Mouse (Mus musculus) MEL (cell line): ENCODE results near the gene Pdia2. TPM values are rescaled to one million over a fixed set of nuclear protein-coding genes. Genes with fewer than 3 reads are reported as not detected.

Experiments used
- DNase-seq: peaks from one replicate; pipeline ENCODE4 v3.0.0; 2011; ENCODE audit warnings: low read depth, low spot score
- H3K27ac ChIP-seq: 2 replicates; pipeline ENCODE4 v1.5.1; 2012; ENCODE audit warnings: low read depth, mild to moderate bottlenecking, control low read depth, low read length, moderate library complexity; ENCODE audit not compliant: control insufficient read depth
- H3K27me3 ChIP-seq, 2 experiments: fragments of 150-350 bp in 1 of 2; sonication (generic) in 1 of 2; 2 replicates each; pipeline ENCODE4 v1.6.1; 2012; ENCODE audit warnings: low read length in 2 of 2, mild to moderate bottlenecking in 2 of 2, improper control_type of control experiment in 1 of 2, moderate library complexity in 1 of 2; ENCODE audit not compliant: insufficient read depth in 2 of 2, control insufficient read depth in 1 of 2
- H3K36me3 ChIP-seq, 2 experiments: 2 replicates each; pipeline ENCODE4 v1.6.1; 2012 to 2014; ENCODE audit warnings: low read length in 2 of 2, improper control_type of control experiment in 1 of 2, inconsistent platforms in 1 of 2, mild to moderate bottlenecking in 1 of 2; ENCODE audit not compliant: insufficient read depth in 2 of 2, control insufficient read depth in 1 of 2
- H3K4me1 ChIP-seq, 2 experiments: fragments of 150-350 bp in 1 of 2; sonication (generic) in 1 of 2; 2 replicates each; pipeline ENCODE4 v1.6.1; 2012; ENCODE audit warnings: low read length in 2 of 2, improper control_type of control experiment in 1 of 2, mild to moderate bottlenecking in 1 of 2; ENCODE audit not compliant: insufficient read depth in 2 of 2, control insufficient read depth in 1 of 2
- H3K4me3 ChIP-seq, 2 experiments: fragments of 150-350 bp in 1 of 2; sonication (generic) in 1 of 2; 2 replicates each; pipeline ENCODE4 v1.5.1; 2012; ENCODE audit warnings: low read depth in 2 of 2, low read length in 2 of 2, mild to moderate bottlenecking in 2 of 2, moderate library complexity in 2 of 2, control low read depth in 1 of 2, improper control_type of control experiment in 1 of 2; ENCODE audit not compliant: control insufficient read depth in 1 of 2, insufficient read depth in 1 of 2
- H3K79me2 ChIP-seq: 2 replicates; pipeline ENCODE4 v1.6.1; 2012; ENCODE audit warnings: mild to moderate bottlenecking, low read length, moderate library complexity; ENCODE audit not compliant: control insufficient read depth, poor library complexity, insufficient read depth
- H3K9ac ChIP-seq: 2 replicates; pipeline ENCODE4 v1.6.1; 2012; ENCODE audit warnings: low read depth, mild to moderate bottlenecking, control low read depth, low read length, moderate library complexity; ENCODE audit not compliant: control insufficient read depth, poor library complexity, severe bottlenecking
- H3K9me3 ChIP-seq: fragments of 150-350 bp; sonication (generic); replicated peaks from 2 replicates; pipeline ENCODE4 v1.6.1; 2012; ENCODE audit warnings: mild to moderate bottlenecking, low read length, improper control_type of control experiment, moderate library complexity; ENCODE audit not compliant: insufficient read depth
- CHD1 ChIP-seq: IDR thresholded peaks from 2 replicates; pipeline ENCODE4 v1.6.1; 2012; ENCODE audit warnings: low read depth, mild to moderate bottlenecking, inconsistent platforms, low read length, improper control_type of control experiment
- CTCF ChIP-seq, 3 experiments: IDR thresholded peaks in 2 of 3; conservative IDR thresholded peaks in 1 of 3; 2 replicates each; pipeline ENCODE4 v1.5.1; 2011 to 2012; ENCODE audit warnings: low read length in 3 of 3, low read depth in 2 of 3, mild to moderate bottlenecking in 2 of 3, improper control_type of control experiment in 1 of 3, inconsistent platforms in 1 of 3, mixed read lengths in 1 of 3, moderate library complexity in 1 of 3; ENCODE audit not compliant: control insufficient read depth in 1 of 3, insufficient read depth in 1 of 3, poor library complexity in 1 of 3, severe bottlenecking in 1 of 3
- E2F4 ChIP-seq: IDR thresholded peaks from 2 replicates; pipeline ENCODE4 v1.6.1; 2011; ENCODE audit warnings: low read depth, low read length, improper control_type of control experiment, borderline replicate concordance
- EP300 ChIP-seq, 2 experiments: IDR thresholded peaks; 2 replicates each; pipeline ENCODE4 v1.6.1; 2011; ENCODE audit warnings: improper control_type of control experiment in 2 of 2, low read length in 2 of 2, low read depth in 1 of 2, mild to moderate bottlenecking in 1 of 2
- ETS1 ChIP-seq: IDR thresholded peaks from 2 replicates; pipeline ENCODE4 v1.6.1; 2012; ENCODE audit warnings: low read depth, mild to moderate bottlenecking, inconsistent platforms, low read length, improper control_type of control experiment, moderate library complexity
- GATA1 ChIP-seq: IDR thresholded peaks from 2 replicates; pipeline ENCODE4 v1.6.1; 2011; ENCODE audit warnings: low read depth, low read length, improper control_type of control experiment
- MAZ ChIP-seq: IDR thresholded peaks from 2 replicates; pipeline ENCODE4 v1.6.1; 2012; ENCODE audit warnings: low read depth, mild to moderate bottlenecking, inconsistent platforms, low read length, improper control_type of control experiment
- MYB ChIP-seq: IDR thresholded peaks from 2 replicates; pipeline ENCODE4 v1.6.1; 2011; ENCODE audit warnings: mild to moderate bottlenecking, low read depth, low read length, improper control_type of control experiment
- POLR2A ChIP-seq, 2 experiments: IDR thresholded peaks; 2 replicates each; pipeline ENCODE4 v1.6.1; 2011 to 2012; ENCODE audit warnings: low read length in 2 of 2, mild to moderate bottlenecking in 2 of 2, control low read depth in 1 of 2, improper control_type of control experiment in 1 of 2, low read depth in 1 of 2, moderate library complexity in 1 of 2; ENCODE audit not compliant: control insufficient read depth in 1 of 2, insufficient read depth in 1 of 2, poor library complexity in 1 of 2
- POLR2AphosphoS5 ChIP-seq: IDR thresholded peaks from 2 replicates; pipeline ENCODE4 v1.6.1; 2012; ENCODE audit warnings: low read depth, borderline replicate concordance, mild to moderate bottlenecking, inconsistent platforms, low read length, moderate library complexity, mixed read lengths
- RAD21 ChIP-seq: IDR thresholded peaks from 2 replicates; pipeline ENCODE4 v1.6.1; 2011; ENCODE audit warnings: mild to moderate bottlenecking, low read depth, low read length, improper control_type of control experiment
- SMC3 ChIP-seq: IDR thresholded peaks from 2 replicates; pipeline ENCODE4 v1.6.1; 2011; ENCODE audit warnings: low read depth, low read length, improper control_type of control experiment
- TCF12 ChIP-seq: IDR thresholded peaks from 2 replicates; pipeline ENCODE4 v1.6.1; 2014; ENCODE audit warnings: low read depth, mild to moderate bottlenecking, inconsistent platforms, low read length, improper control_type of control experiment, moderate library complexity
- UBTF ChIP-seq: IDR thresholded peaks from 2 replicates; pipeline ENCODE4 v1.6.1; 2012; ENCODE audit warnings: low read depth, mild to moderate bottlenecking, inconsistent platforms, low read length, improper control_type of control experiment, moderate library complexity, borderline replicate concordance; ENCODE audit not compliant: insufficient read depth
- USF2 ChIP-seq, 2 experiments: IDR thresholded peaks; 2 replicates each; pipeline ENCODE4 v1.6.1; 2011 to 2012; ENCODE audit warnings: improper control_type of control experiment in 2 of 2, low read length in 2 of 2, borderline replicate concordance in 1 of 2, inconsistent platforms in 1 of 2, low read depth in 1 of 2, mild to moderate bottlenecking in 1 of 2; ENCODE audit not compliant: insufficient read depth in 1 of 2
- polyA plus RNA-seq, 2 experiments: library from polyadenylated mRNA; stranded (reverse) in 1 of 2; unstranded in 1 of 2; fragments of >175 nt in 1 of 2; fragments of >200 nt in 1 of 2; gene quantifications; 2 replicates each; pipeline versions ENCODE4 v1.2.1 to v1.2.4; 2012; ENCODE audit warnings: low replicate concordance in 2 of 2, low read depth in 1 of 2; ENCODE audit not compliant: insufficient read length in 2 of 2, insufficient read depth in 1 of 2, missing spikeins in 1 of 2
- total RNA-seq: library from RNA; depleted of rRNA; stranded (reverse); fragments of 300-350 nt; gene quantifications from 2 replicates; pipeline ENCODE4 v1.2.3, GENCODE M21; 2012

Gene Pdia2
- total and polyA plus RNA-seq, 3 experiments: 11.2 to 13.6 TPM; not detected in 1

- TF ChIP-seq EP300 (IDR thresholded peaks at IDR 0.05; ENCODE audit: low read depth in 1 of 2, low read length in 2 of 2) (peak in 1 of 2 experiments; percentile 77; a peak in 3 of 4 replicates), E2F4 (no peak)
- TF ChIP-seq, all 39 proteins: peak for 16
These were observed at the start of gene Pdia2 (continued) for GRCm38 (mm10) chr17:26198892-26199291.

- H3K9me3 ChIP-seq: no peaks in the 10 kb centered on the region
- H3K4me1 ChIP-seq: peaks cover 11 to 21% of the 10 kb centered on the region in 2 experiments
- no peak within 1 kb of the TSS for H3K4me3 ChIP-seq
- no peak within 1 kb of the TSS for H3K27ac ChIP-seq
- no peaks in the 10 kb centered on the region for H3K27me3 ChIP-seq
- DNase-seq: no peak
- H3K9ac ChIP-seq: no peak within 1 kb of the TSS
- H3K79me2 ChIP-seq: no peaks in the 10 kb centered on the region
- H3K36me3 ChIP-seq: peaks cover 0 to 18% of the 10 kb centered on the region in 2 experiments; a peak in 2 of 4 replicates
- no peak for TF ChIP-seq MYB
- no peak for TF ChIP-seq CHD1
- TF ChIP-seq RAD21: no peak
These were observed 45.4 kb upstream of the Pdia2 start, which contains the start of gene Fam234a for GRCm38 (mm10) chr17:26244101-26244841. TSS of gene Fam234a (minus strand) at chr17:26244242.

GRCm38 (mm10) chr17:26243471-26244100, 44.7 kb upstream of the Pdia2 start:
- Histone ChIP-seq H3K4me1 (peaks cover 11 to 22% of the 10 kb centered on the region in 2 experiments), H3K9ac (no peak overlapping the region), H3K27me3 (no peaks in the 10 kb centered on the region), H3K4me3 (no peak overlapping the region), H3K79me2 (no peaks in the 10 kb centered on the region), H3K9me3 (no peaks in the 10 kb centered on the region), H3K27ac (no peak overlapping the region), H3K36me3 (peaks cover 0 to 18% of the 10 kb centered on the region in 2 experiments; a peak in 2 of 4 replicates)
- DNase-seq: no peak
- TF ChIP-seq POLR2A (IDR thresholded peaks at IDR 0.05; ENCODE audit: control insufficient read depth in 1 of 2, insufficient read depth in 1 of 2, low read depth in 1 of 2, low read length in 2 of 2, poor library complexity in 1 of 2) (0 out of 4 replicates have a peak, but pooled peaks of 1 of the 2 experiments have one; percentile 31), CTCF (IDR thresholded peaks at IDR 0.05 in 2 of 3, conservative IDR thresholded peaks at IDR 0.05 in 1 of 3; ENCODE audit: control insufficient read depth in 1 of 3, insufficient read depth in 1 of 3, low read depth in 2 of 3, low read length in 3 of 3, poor library complexity in 1 of 3, severe bottlenecking in 1 of 3) (peak in 1 of 3 experiments; percentile 1; a peak in 1 of 6 replicates), MAZ (no peak)

GRCm38 (mm10) chr17:26240990-26241389, 42.1 kb upstream of the Pdia2 start:
- Histone ChIP-seq H3K36me3 (peaks cover 0 to 30% of the 10 kb centered on the region in 2 experiments; a peak in 2 of 4 replicates), H3K4me1 (peaks cover 11 to 33% of the 10 kb centered on the region in 2 experiments), H3K9ac (peak overlapping the region; percentile 32), H3K27ac (peak overlapping the region; percentile 93), H3K4me3 (peak overlapping the region; percentile 23 to 33), H3K79me2 (no peaks in the 10 kb centered on the region), H3K9me3 (no peaks in the 10 kb centered on the region), H3K27me3 (no peaks in the 10 kb centered on the region)
- peak; percentile 36 for DNase-seq
- TF ChIP-seq POLR2A (IDR thresholded peaks at IDR 0.05; ENCODE audit: control insufficient read depth in 1 of 2, insufficient read depth in 1 of 2, low read depth in 1 of 2, low read length in 2 of 2, poor library complexity in 1 of 2) (no peak), TCF12 (no peak), SMC3 (no peak), USF2 (IDR thresholded peaks at IDR 0.05; ENCODE audit: borderline replicate concordance in 1 of 2, insufficient read depth in 1 of 2, low read depth in 1 of 2, low read length in 2 of 2) (no peak), CTCF (IDR thresholded peaks at IDR 0.05 in 2 of 3, conservative IDR thresholded peaks at IDR 0.05 in 1 of 3; ENCODE audit: control insufficient read depth in 1 of 3, insufficient read depth in 1 of 3, low read depth in 2 of 3, low read length in 3 of 3, poor library complexity in 1 of 3, severe bottlenecking in 1 of 3) (no peak), POLR2AphosphoS5 (no peak), ETS1 (no peak), GATA1 (no peak), CHD1 (no peak), UBTF (no peak)
